Mouse (Mus musculus): ENCODE measurements around the gene Klhl31.
A peak's percentile ranks its signal among the peaks of the same experiment; 100 is the strongest.

Klhl31 gene

GRCm38 (mm10) chr9:77636450-77636951 lies at the start of gene Klhl31:
Gene Klhl31 (plus strand): TSS chr9:77636500.
- no peak for DNase-seq

GRCm38 (mm10) chr9:77586806-77587591 lies 49.3 kb upstream of the Klhl31 start:
- DNase-seq, result no peak

GRCm38 (mm10) chr9:77587616-77588015 lies 48.7 kb upstream of the Klhl31 start:
- DNase-seq, result no peak

DNA sequence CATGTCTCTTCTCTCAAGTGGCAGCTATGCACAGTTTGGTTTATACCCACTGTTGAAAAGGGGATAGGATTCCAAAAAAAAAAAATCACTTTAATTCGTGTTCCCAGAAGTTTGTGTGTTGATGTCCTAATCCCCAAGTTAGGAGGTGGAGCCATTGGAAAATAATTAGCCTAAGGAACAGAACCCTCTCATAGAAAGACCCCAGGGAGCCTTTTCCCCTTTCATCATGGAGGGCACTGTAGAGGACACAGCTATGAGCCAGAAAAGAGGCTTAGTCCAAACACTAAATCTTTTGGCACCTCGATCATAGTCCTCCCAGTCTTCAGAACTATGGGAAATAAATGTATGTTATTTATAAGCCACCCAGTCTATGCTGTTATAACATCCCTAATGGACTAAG lies 46.8 kb upstream of the Klhl31 start:
- DNase-seq, result no peak

GRCm38 (mm10) chr9:77592423-77592822 lies 43.9 kb upstream of the Klhl31 start:
- DNase-seq, result no peak

- no peak for DNase-seq
These were observed 41.2 kb upstream of the Klhl31 start for GRCm38 (mm10) chr9:77595006-77595626.

- peak; percentile 62 for DNase-seq
These were observed 39.9 kb upstream of the Klhl31 start for GRCm38 (mm10) chr9:77596355-77596754.

GRCm38 (mm10) chr9:77598560-77598959 lies 37.7 kb upstream of the Klhl31 start:
- DNase-seq, result no peak

GRCm38 (mm10) chr9:77602302-77603266 lies 33.7 kb upstream of the Klhl31 start:
- no peak for DNase-seq

- no peak for DNase-seq
These were observed 32.3 kb upstream of the Klhl31 start for GRCm38 (mm10) chr9:77603965-77604509.

- no peak for DNase-seq
These were observed 29.0 kb upstream of the Klhl31 start for GRCm38 (mm10) chr9:77607295-77607694.

- DNase-seq, result no peak
These were observed 28.5 kb upstream of the Klhl31 start for GRCm38 (mm10) chr9:77607840-77608239.

GRCm38 (mm10) chr9:77610811-77611210 lies 25.5 kb upstream of the Klhl31 start:
- no peak for DNase-seq

DNA sequence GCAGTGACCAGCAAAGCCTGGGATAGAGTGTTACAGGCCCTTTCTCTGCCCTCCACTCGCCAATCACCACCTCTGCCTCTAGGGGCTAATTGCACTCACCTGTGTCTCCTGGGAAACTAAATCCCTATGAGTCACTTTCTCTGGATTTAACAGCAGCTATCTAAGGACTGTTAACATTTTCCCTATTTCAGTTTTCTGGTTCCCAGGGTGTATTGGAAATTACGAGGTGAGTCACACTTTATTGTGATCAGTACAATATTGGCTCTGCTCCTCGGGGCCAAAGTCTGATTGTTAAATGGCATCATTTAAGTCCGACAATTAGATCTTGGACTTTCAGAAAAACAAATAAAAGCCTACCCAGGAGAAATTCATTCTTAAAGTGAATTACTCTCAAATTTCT lies 24.0 kb upstream of the Klhl31 start:
- no peak for DNase-seq

GRCm38 (mm10) chr9:77615868-77616267 lies 20.4 kb upstream of the Klhl31 start:
- no peak for DNase-seq

GRCm38 (mm10) chr9:77616796-77617195 lies 19.5 kb upstream of the Klhl31 start:
- DNase-seq, result no peak

- DNase-seq, result no peak
These were observed 18.5 kb upstream of the Klhl31 start for GRCm38 (mm10) chr9:77617751-77618150.

DNA sequence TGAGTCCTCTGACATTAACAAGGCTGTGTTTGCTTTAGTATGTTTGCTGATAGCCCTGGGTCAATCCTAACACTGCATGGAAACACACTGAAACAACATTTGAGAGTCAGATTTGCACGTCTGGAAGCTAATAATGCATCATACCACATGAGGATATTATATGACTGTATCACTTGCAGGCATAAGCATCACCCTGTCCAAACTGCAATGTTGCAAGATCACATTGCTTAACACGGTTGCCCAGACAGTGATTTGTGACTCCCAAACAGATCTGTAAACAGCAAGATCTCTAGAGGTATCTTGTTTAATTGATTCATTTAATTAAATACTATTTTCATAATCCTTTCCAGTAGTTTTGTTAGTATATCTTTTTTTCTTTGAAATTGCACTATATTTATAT lies 17.9 kb upstream of the Klhl31 start:
- no peak for DNase-seq

GRCm38 (mm10) chr9:77620077-77620476 lies 16.2 kb upstream of the Klhl31 start:
- DNase-seq, result no peak

DNA sequence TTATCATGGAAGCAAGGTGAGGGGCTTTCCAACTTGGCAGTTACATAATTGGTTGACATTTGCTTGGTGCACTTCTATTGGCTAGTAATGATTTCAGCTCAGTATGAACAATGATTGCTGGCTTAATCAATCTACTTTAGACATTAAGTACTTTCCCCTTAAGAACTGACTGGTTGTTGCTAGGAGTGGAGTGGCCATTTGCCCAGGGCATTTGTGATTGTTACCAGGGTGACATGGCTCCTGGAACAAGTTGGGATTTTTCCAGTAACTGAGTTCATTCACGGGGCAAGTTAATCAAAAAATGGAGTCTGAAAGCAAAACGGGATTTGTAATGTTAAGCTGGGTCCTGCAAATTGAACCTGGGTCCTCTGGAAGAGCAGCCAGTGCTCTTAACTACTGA lies 15.8 kb upstream of the Klhl31 start:
- no peak for DNase-seq

GRCm38 (mm10) chr9:77622874-77623273 lies 13.4 kb upstream of the Klhl31 start:
- DNase-seq, result no peak

DNA sequence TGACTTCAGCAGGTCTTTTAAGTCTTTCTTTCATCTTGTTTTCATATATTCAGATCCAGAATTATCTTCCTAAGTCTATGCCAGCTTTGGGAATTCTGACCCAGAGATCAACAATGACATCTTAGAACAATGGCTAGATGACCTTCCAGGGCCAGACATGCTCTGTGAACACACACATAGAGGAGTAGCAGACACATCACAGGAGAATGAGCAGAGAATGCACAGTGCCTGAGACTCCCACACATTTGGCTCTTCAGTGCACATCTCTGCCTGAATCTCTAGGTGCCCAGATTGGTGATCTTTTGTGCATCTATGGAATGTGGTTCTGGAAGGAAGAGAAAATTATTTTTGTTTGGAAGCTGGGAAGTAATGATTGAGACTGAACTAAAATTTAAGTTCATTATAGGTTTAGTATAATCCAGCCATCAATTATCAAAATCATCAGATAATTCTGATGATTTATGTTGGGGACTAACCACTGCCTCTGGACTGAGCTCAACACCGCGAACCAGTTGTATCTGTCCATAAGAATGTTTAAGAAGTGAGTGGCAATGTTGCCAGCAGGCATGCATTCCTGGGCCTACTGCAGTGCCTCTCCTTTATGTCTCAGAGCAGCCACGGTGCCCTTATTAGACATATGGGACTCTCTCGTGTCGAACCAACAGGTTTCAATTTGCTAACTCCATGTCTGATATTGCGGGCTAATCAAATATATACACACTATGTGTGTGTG lies 12.8 kb upstream of the Klhl31 start:
- DNase-seq, result no peak

Data from cerebellum, adult 11 months (tissue).